Mouse (Mus musculus): ENCODE results near the gene Rtn1.

Rtn1 gene

GRCm38 (mm10) chr12:72408954-72409353 lies at the start of gene Rtn1:
TSS of gene Rtn1 (minus strand) at chr12:72409054.
- no peak for DNase-seq (ENCODE audit: low spot score)

GRCm38 (mm10) chr12:72453941-72454340 lies 45.1 kb upstream of the Rtn1 start:
- DNase-seq (ENCODE audit: low spot score), result no peak

- DNase-seq (ENCODE audit: low spot score), result no peak
These were observed 33.2 kb upstream of the Rtn1 start, which contains the start of gene Lrrc9 for GRCm38 (mm10) chr12:72441839-72442576. TSS of gene Lrrc9 (plus strand) at chr12:72441866.

- DNase-seq (ENCODE audit: low spot score), result no peak
These were observed 30.2 kb upstream of the Rtn1 start for GRCm38 (mm10) chr12:72438961-72439480.

- DNase-seq (ENCODE audit: low spot score), result peak; percentile 14
These were observed 29.0 kb upstream of the Rtn1 start for GRCm38 (mm10) chr12:72437676-72438341.

- no peak for DNase-seq (ENCODE audit: low spot score)
These were observed 24.5 kb upstream of the Rtn1 start for GRCm38 (mm10) chr12:72433241-72433865.

- DNase-seq (ENCODE audit: low spot score), result no peak
These were observed 23.4 kb upstream of the Rtn1 start for GRCm38 (mm10) chr12:72432209-72432608.

GRCm38 (mm10) chr12:72427722-72428126 lies 18.9 kb upstream of the Rtn1 start:
- DNase-seq (ENCODE audit: low spot score), result peak; percentile 10

- DNase-seq (ENCODE audit: low spot score), result peak; percentile 29
These were observed 13.8 kb upstream of the Rtn1 start for GRCm38 (mm10) chr12:72422681-72423080.

GRCm38 (mm10) chr12:72417762-72418161 lies 8.9 kb upstream of the Rtn1 start:
- no peak for DNase-seq (ENCODE audit: low spot score)

- no peak for DNase-seq (ENCODE audit: low spot score)
These were observed 553 bp downstream of the Rtn1 start for GRCm38 (mm10) chr12:72408111-72408891.

GRCm38 (mm10) chr12:72407721-72408110 lies 1.1 kb downstream of the Rtn1 start:
- no peak for DNase-seq (ENCODE audit: low spot score)

- no peak for DNase-seq (ENCODE audit: low spot score)
These were observed 1.7 kb downstream of the Rtn1 start for GRCm38 (mm10) chr12:72407146-72407545.

GRCm38 (mm10) chr12:72405031-72405430 lies 3.8 kb downstream of the Rtn1 start:
- DNase-seq (ENCODE audit: low spot score), result no peak

GRCm38 (mm10) chr12:72393046-72393805 lies 15.6 kb downstream of the Rtn1 start:
- no peak for DNase-seq (ENCODE audit: low spot score)

GRCm38 (mm10) chr12:72390346-72390745 lies 18.5 kb downstream of the Rtn1 start:
- no peak for DNase-seq (ENCODE audit: low spot score)

GRCm38 (mm10) chr12:72389377-72390103 lies 19.3 kb downstream of the Rtn1 start:
- no peak for DNase-seq (ENCODE audit: low spot score)

- no peak for DNase-seq (ENCODE audit: low spot score)
These were observed 20.0 kb downstream of the Rtn1 start for GRCm38 (mm10) chr12:72388835-72389234.

GRCm38 (mm10) chr12:72388135-72388534 lies 20.7 kb downstream of the Rtn1 start:
- DNase-seq (ENCODE audit: low spot score), result no peak

- no peak for DNase-seq (ENCODE audit: low spot score)
These were observed 32.5 kb downstream of the Rtn1 start for GRCm38 (mm10) chr12:72376309-72376708.

GRCm38 (mm10) chr12:72374823-72375225 lies 34.0 kb downstream of the Rtn1 start:
- no peak for DNase-seq (ENCODE audit: low spot score)
